ENCODE assay signal across 8 mouse cellular contexts in the genomic region with DNA sequence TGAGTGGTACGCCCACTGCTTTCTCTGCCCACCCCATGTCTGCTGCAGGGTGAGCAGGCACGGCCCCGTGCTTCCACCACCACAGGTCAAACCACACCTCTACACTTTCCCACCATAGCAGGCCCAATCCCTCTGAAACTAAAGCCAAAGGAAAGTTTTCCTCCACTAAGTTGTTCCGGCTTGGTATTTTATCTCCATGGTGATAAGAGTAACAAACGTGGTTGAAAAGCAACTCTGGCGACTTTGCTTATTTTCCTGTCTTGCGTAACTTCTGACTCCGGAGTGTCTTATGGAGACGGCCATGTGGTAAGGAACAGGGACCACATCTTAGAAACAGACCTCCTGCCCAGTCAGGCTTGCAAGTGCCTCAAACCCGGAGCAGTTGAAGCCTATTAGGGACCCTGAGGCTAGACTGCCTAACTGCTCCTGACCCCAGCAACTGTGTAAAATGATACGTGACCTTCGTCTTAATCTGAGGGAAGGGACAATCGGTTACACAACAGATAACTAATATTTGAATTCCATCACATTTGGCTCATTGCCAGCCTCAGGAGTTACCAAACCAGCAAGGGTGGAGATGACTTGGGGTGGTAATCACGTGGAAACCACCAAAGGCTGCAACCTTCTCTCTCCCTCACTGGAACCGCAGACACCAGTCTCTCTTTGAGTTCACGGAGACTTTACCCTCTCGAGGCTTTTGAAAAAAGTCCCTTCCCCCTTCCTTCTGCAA. TPM values are rescaled to one million over a fixed set of nuclear protein-coding genes. Genes with fewer than 3 reads are reported as not detected.
DNase-seq lines count a peak whose midpoint lies in the region; ATAC-seq and TF ChIP-seq lines count a peak whose summit lies in the region.
"Had no signal": no experiment of that assay in that cellular context is flagged by ENCODE, and none has a peak within 500 bp of the region (broad histone marks: within the 10 kb centered on the region; RNA-seq: fewer than 3 reads in every experiment).

No protein-coding gene starts in this region.

- peaks cover 4% of the 10 kb centered on the region; the same call in 1 of the 2 replicates for H3K79me2 ChIP-seq in CH12.LX (replicated peaks; ENCODE audit: control insufficient read depth, extremely low read depth, insufficient read depth, poor library complexity, severe bottlenecking)

- TF ChIP-seq CTCF in CH12.LX (conservative IDR thresholded peaks at IDR 0.05 in 1 of 2, IDR thresholded peaks at IDR 0.05 in 1 of 2; ENCODE audit: low read depth in 2 of 2, low read length in 2 of 2), result no peak

- TF ChIP-seq EP300 in CH12.LX (IDR thresholded peaks at IDR 0.05; ENCODE audit: low read length), result peak; percentile 29; the same call in 1 of the 2 replicates

- H3K4me2 ChIP-seq in CH12.LX (ENCODE audit: insufficient read depth, low read depth, poor library complexity, severe bottlenecking), result peak overlapping the region; percentile 57; the same call in 1 of the 2 replicates
- no peak overlapping the region for H3K4me2 ChIP-seq in hindbrain, embryonic 13.5 days
- H3K4me2 ChIP-seq in neural tube, embryonic 15.5 days, result no peak overlapping the region

- DNase-seq in CH12.LX (ENCODE audit: extremely low read depth), result peak; percentile 71
- DNase-seq in MN1 (ENCODE audit: low spot score), result peak; percentile 22
- DNase-seq in heart, postnatal 10 days, result peak; percentile 23 to 28
- DNase-seq in lung, postnatal 36 days, result peak; percentile 81
- no peak for DNase-seq in ovary, postnatal 14 days (ENCODE audit: low spot score)
- DNase-seq: kidney, postnatal 36 days had no signal

- H3K27me3 ChIP-seq in CH12.LX (replicated peaks), result peaks cover 21% of the 10 kb centered on the region
- no peaks in the 10 kb centered on the region for H3K27me3 ChIP-seq in hindbrain, embryonic 13.5 days
- H3K27me3 ChIP-seq in neural tube, embryonic 15.5 days (replicated peaks), result no peaks in the 10 kb centered on the region

- H3K9me3 ChIP-seq in CH12.LX (replicated peaks; ENCODE audit: low read length), result no peaks in the 10 kb centered on the region
- H3K9me3 ChIP-seq in hindbrain, embryonic 13.5 days, result no peaks in the 10 kb centered on the region
- H3K9me3 ChIP-seq in neural tube, embryonic 15.5 days (replicated peaks), result no peaks in the 10 kb centered on the region

- peak overlapping the region in 2 of 3 experiments; percentile 3 to 11 for H3K4me3 ChIP-seq in CH12.LX (replicated peaks in 1 of 3; ENCODE audit: low read depth in 2 of 3, low read length in 2 of 3, poor library complexity in 1 of 3)
- H3K4me3 ChIP-seq in hindbrain, embryonic 13.5 days, result no peak overlapping the region
- no peak overlapping the region for H3K4me3 ChIP-seq in neural tube, embryonic 15.5 days (replicated peaks)

- dilution Hi-C loops in CH12.LX (cut with MboI; ENCODE audit: extremely low pct_ligation_motif_present, extremely low pct_unique_long_range_greater_than_20kb, low sequenced_read_pairs), result no loop called here

- ATAC-seq in hindbrain, embryonic 13.5 days (ENCODE audit: low FRiP score), result no peak
- no peak for ATAC-seq in neural tube, embryonic 15.5 days (ENCODE audit: low FRiP score)

- TF ChIP-seq RAD21 in CH12.LX (IDR thresholded peaks at IDR 0.05; ENCODE audit: low read depth, low read length), result no peak

- peak overlapping the region; percentile 67 for H3K9ac ChIP-seq in CH12.LX (ENCODE audit: insufficient read depth, low read depth)
- no peak overlapping the region for H3K9ac ChIP-seq in hindbrain, embryonic 13.5 days
- H3K9ac ChIP-seq in neural tube, embryonic 15.5 days (replicated peaks), result no peak overlapping the region

- in situ Hi-C loops in CH12.LX (cut with MboI; ENCODE audit: low pct_ligation_motif_present, low pct_unique_long_range_greater_than_20kb, low sequenced_read_pairs), result loop anchor here (10.0 kb wide), 1 partner anchor 67 kb away; a partner anchor contains a TSS

- H3K36me3 ChIP-seq in CH12.LX (replicated peaks in 1 of 2; ENCODE audit: control insufficient read depth in 1 of 2, insufficient read depth in 1 of 2, low read length in 1 of 2), result no peaks in the 10 kb centered on the region
- H3K36me3 ChIP-seq in hindbrain, embryonic 13.5 days, result no peaks in the 10 kb centered on the region
- H3K36me3 ChIP-seq in neural tube, embryonic 15.5 days, result no peaks in the 10 kb centered on the region

- WGBS in hindbrain, embryonic 13.5 days, result 78% methylated on average over 17 of the region's 17 CpGs
- 78% methylated on average over 17 of the region's 17 CpGs for WGBS in neural tube, embryonic 15.5 days

- no peak; the same call in none of the 2 replicates for TF ChIP-seq POLR2A in CH12.LX (IDR thresholded peaks at IDR 0.05; ENCODE audit: low read depth, low read length)

- peaks cover 19 to 50% of the 10 kb centered on the region in 2 experiments for H3K4me1 ChIP-seq in CH12.LX (ENCODE audit: control insufficient read depth in 1 of 2, insufficient read depth in 2 of 2)
- H3K4me1 ChIP-seq in hindbrain, embryonic 13.5 days (replicated peaks), result no peaks in the 10 kb centered on the region
- no peaks in the 10 kb centered on the region for H3K4me1 ChIP-seq in neural tube, embryonic 15.5 days

- H3K27ac ChIP-seq in CH12.LX (ENCODE audit: insufficient read depth, low read depth), result peak overlapping the region; percentile 78
- H3K27ac ChIP-seq in hindbrain, embryonic 13.5 days, result no peak overlapping the region
- H3K27ac ChIP-seq in neural tube, embryonic 15.5 days (replicated peaks), result no peak overlapping the region

- intact Hi-C loops in heart, postnatal 10 days (cut with DNase I), result no loop called here

TF ChIP-seq in CH12.LX, 34 proteins besides CTCF, POLR2A, EP300 and RAD21:
- TF ChIP-seq E2F4 (IDR thresholded peaks at IDR 0.05; ENCODE audit: insufficient replicate concordance, low read depth, low read length) (no peak), MAZ (IDR thresholded peaks at IDR 0.05; ENCODE audit: low read depth, low read length) (no peak), BHLHE40 (IDR thresholded peaks at IDR 0.05; ENCODE audit: low read depth, low read length) (peak; percentile 79), TCF12 (IDR thresholded peaks at IDR 0.05; ENCODE audit: low read depth, low read length) (no peak), ELF1 (IDR thresholded peaks at IDR 0.05; ENCODE audit: low read depth, low read length) (peak; percentile 16; the same call in 1 of the 2 replicates), ZNF384 (IDR thresholded peaks at IDR 0.05; ENCODE audit: low read depth, low read length) (no peak), USF2 (conservative IDR thresholded peaks at IDR 0.05; ENCODE audit: low read depth, low read length) (no peak), PAX5 (IDR thresholded peaks at IDR 0.05; ENCODE audit: low read length) (no peak), MYC (IDR thresholded peaks at IDR 0.05; ENCODE audit: low read depth, low read length) (peak; percentile 39; the same call in 1 of the 2 replicates), MAX (IDR thresholded peaks at IDR 0.05; ENCODE audit: low read length) (peak; percentile 61; the same call in 1 of the 2 replicates), IRF4 (IDR thresholded peaks at IDR 0.05; ENCODE audit: low read depth, low read length) (no peak), ZC3H11A (IDR thresholded peaks at IDR 0.05; ENCODE audit: low read depth, low read length) (no peak), MXI1 (IDR thresholded peaks at IDR 0.05; ENCODE audit: low read depth, low read length) (peak; percentile 13; the same call in 1 of the 2 replicates), MEF2A (IDR thresholded peaks at IDR 0.05; ENCODE audit: borderline replicate concordance, low read depth, low read length) (no peak; the same call in 1 of the 2 replicates), SIN3A (IDR thresholded peaks at IDR 0.05; ENCODE audit: low read length) (no peak), UBTF (IDR thresholded peaks at IDR 0.05; ENCODE audit: low read depth, low read length) (no peak), USF1 (IDR thresholded peaks at IDR 0.05; ENCODE audit: low read depth, low read length) (peak; percentile 5; the same call in 1 of the 2 replicates), TBP (conservative IDR thresholded peaks at IDR 0.05; ENCODE audit: low read depth, low read length) (no peak), HCFC1 (IDR thresholded peaks at IDR 0.05; ENCODE audit: low read depth, low read length) (no peak)
TF ChIP-seq in CH12.LX: peak in this region for 6.

RNA-seq across cellular contexts. Expression of a gene that starts 13.5 kb away (rescaled TPM):
- total RNA-seq in CH12.LX (2012; rRNA removed) (17.2 and 17.7 TPM in 2 replicates), CH12.LX (2014; rRNA removed) (20.4 and 21.4 TPM in 2 replicates)
- polyA plus RNA-seq in CH12.LX (2012; ENCODE audit: insufficient read length, low read depth), result 126 and 130 TPM in 2 replicates
- 10 to 100 TPM in 1 of 2 experiments, 1 to 10 TPM in 1; 2.0 to 11.3 TPM for total RNA-seq in heart, postnatal 10 days (2021)
- polyA plus RNA-seq in hindbrain, embryonic 13.5 days (2015; fragmentation: Nextera tagmentation; extraction: Ambion mirVana), result 73.7 and 80.0 TPM in 2 replicates
- 135 and 160 TPM in 2 replicates for polyA plus RNA-seq in neural tube, embryonic 15.5 days (2015; fragmentation: Nextera tagmentation; extraction: Ambion mirVana)

RNA-seq across cellular contexts. Expression of a gene that starts 14.8 kb away (rescaled TPM):
- total RNA-seq in CH12.LX (2012; rRNA removed), result 0.38 and 0.59 TPM in 2 replicates
- total RNA-seq in CH12.LX (2014; rRNA removed), result 1.0 and 1.2 TPM in 2 replicates
- polyA plus RNA-seq in CH12.LX (2012; ENCODE audit: insufficient read length, low read depth), result 2.1 and 2.4 TPM in 2 replicates
- total RNA-seq in heart, postnatal 10 days (2021), result 1 to 10 TPM in 1 of 2 experiments, under 1 TPM in 1; 0.84 to 1.1 TPM
- 0.32 TPM in 2 replicates for polyA plus RNA-seq in hindbrain, embryonic 13.5 days (2015; fragmentation: Nextera tagmentation; extraction: Ambion mirVana)
- 0.40 and 0.69 TPM in 2 replicates for polyA plus RNA-seq in neural tube, embryonic 15.5 days (2015; fragmentation: Nextera tagmentation; extraction: Ambion mirVana)

RNA-seq across cellular contexts. Expression of a gene that starts 34.1 kb away (rescaled TPM):
- 8.4 and 9.9 TPM in 2 replicates for total RNA-seq in CH12.LX (2012; rRNA removed)
- 19.8 and 20.1 TPM in 2 replicates for total RNA-seq in CH12.LX (2014; rRNA removed)
- polyA plus RNA-seq in CH12.LX (2012; ENCODE audit: insufficient read length, low read depth), result 21.9 TPM in 2 replicates
- total RNA-seq in heart, postnatal 10 days (2021), result 1 to 10 TPM; 6.9 to 8.8 TPM
- 0.10 and 0.25 TPM in 2 replicates for polyA plus RNA-seq in hindbrain, embryonic 13.5 days (2015; fragmentation: Nextera tagmentation; extraction: Ambion mirVana)
- 0.31 and 1.4 TPM in 2 replicates for polyA plus RNA-seq in neural tube, embryonic 15.5 days (2015; fragmentation: Nextera tagmentation; extraction: Ambion mirVana)

Comparison
In these comparisons a context has a peak if more than half of its experiments do, and no peak if none do; other contexts are left out.
1. H3K4me3 ChIP-seq: peak in CH12.LX (2 of 3); none in hindbrain, embryonic 13.5 days (single experiment) and neural tube, embryonic 15.5 days (single experiment).